Mouse (Mus musculus) liver, embryonic 14.5 days (tissue): ENCODE measurements around the gene Kcnn1. TPM values are rescaled to one million over a fixed set of nuclear protein-coding genes. Genes with fewer than 3 reads are reported as not detected.

ENCODE experiments used
- ATAC-seq: fragments of 200-750 bp; cut with Nextera tagmentation; 2 replicates; pipeline ENCODE4 v1.8.0; 2017; ENCODE audit warnings: moderate number of reproducible peaks, mild to moderate bottlenecking, moderate library complexity; ENCODE audit not compliant: insufficient read depth
- DNase-seq, 3 experiments: peaks; one replicate each; pipeline ENCODE4 v3.0.0-alpha.2; 2012 to 2013; ENCODE audit warnings: low read depth in 3 of 3, low spot score in 3 of 3
- H3K27ac ChIP-seq: fragments of 300-500 bp; sonication (generic); 2 replicates; pipeline ENCODE4 v1.5.1; 2014; ENCODE audit warnings: moderate library complexity, mild to moderate bottlenecking, control low read depth, inconsistent platforms
- H3K27me3 ChIP-seq: fragments of 300-500 bp; sonication (generic); 2 replicates; pipeline ENCODE4 v1.6.1; 2014; ENCODE audit warnings: mild to moderate bottlenecking, low read length, moderate library complexity; ENCODE audit not compliant: control insufficient read depth, insufficient read depth
- H3K36me3 ChIP-seq: fragments of 300-500 bp; sonication (generic); replicated peaks from 2 replicates; pipeline ENCODE4 v1.6.1; 2014; ENCODE audit warnings: low read depth; ENCODE audit not compliant: control insufficient read depth, insufficient read depth
- H3K4me1 ChIP-seq, 2 experiments: fragments of 200-500 bp in 1 of 2; fragments of 300-500 bp in 1 of 2; sonication (generic) in 1 of 2; replicated peaks; 2 replicates each; pipeline ENCODE4 v1.6.1; 2012 to 2014; ENCODE audit warnings: antibody characterized with exemption in 1 of 2, inconsistent platforms in 1 of 2, low read length in 1 of 2; ENCODE audit not compliant: control insufficient read depth in 2 of 2, insufficient read depth in 2 of 2
- H3K4me2 ChIP-seq: fragments of 300-500 bp; sonication (generic); 2 replicates; pipeline ENCODE4 v1.6.1; 2014; ENCODE audit warnings: low read depth, mild to moderate bottlenecking, control low read depth, moderate library complexity
- H3K4me3 ChIP-seq, 2 experiments: fragments of 200-500 bp in 1 of 2; fragments of 300-500 bp in 1 of 2; sonication (generic) in 1 of 2; 2 replicates each; pipeline ENCODE4 v1.5.1; 2012 to 2014; ENCODE audit warnings: low read depth in 2 of 2, low read length in 2 of 2, mild to moderate bottlenecking in 2 of 2, control low read depth in 1 of 2, inconsistent platforms in 1 of 2, moderate library complexity in 1 of 2; ENCODE audit not compliant: insufficient read depth in 1 of 2
- H3K9ac ChIP-seq: fragments of 300-500 bp; sonication (generic); replicated peaks from 2 replicates; pipeline ENCODE4 v1.6.1; 2014; ENCODE audit warnings: mild to moderate bottlenecking, control low read depth, moderate library complexity
- H3K9me3 ChIP-seq: fragments of 300-500 bp; sonication (generic); 2 replicates; pipeline ENCODE4 v1.6.1; 2016; ENCODE audit warnings: low read length, mixed read lengths; ENCODE audit not compliant: control insufficient read depth
- CTCF ChIP-seq: IDR thresholded peaks from 2 replicates; pipeline ENCODE4 v1.5.1; 2016; ENCODE audit warnings: antibody characterized with exemption, low read depth, control low read depth
- EP300 ChIP-seq: IDR thresholded peaks from 2 replicates; pipeline ENCODE4 v1.6.1; 2016; ENCODE audit warnings: antibody characterized with exemption, low read depth
- WGBS: fragments of 180-500 bp; shearing (Covaris S2); extraction: QIAGEN DNeasy Blood & Tissue Kit; methylation state at CpG from one replicate; pipeline ENCODE4 v1.1.7; 2014; ENCODE audit not compliant: insufficient replicate concordance; 5-methylcytosine and 5-hydroxymethylcytosine counted together
- polyA plus RNA-seq, 2 experiments: library from polyadenylated mRNA; depleted of rRNA in 1 of 2; stranded (reverse) in 1 of 2; unstranded in 1 of 2; fragments of >200 nt; fragmentation: Nextera tagmentation in 1 of 2; extraction: Ambion mirVana in 1 of 2; gene quantifications; 2 replicates each; pipeline versions ENCODE4 v1.2.1 to v1.2.3; 2012 to 2014

Kcnn1 gene
- polyA plus RNA-seq, 2 experiments: 0.17 to 0.27 TPM

DNA sequence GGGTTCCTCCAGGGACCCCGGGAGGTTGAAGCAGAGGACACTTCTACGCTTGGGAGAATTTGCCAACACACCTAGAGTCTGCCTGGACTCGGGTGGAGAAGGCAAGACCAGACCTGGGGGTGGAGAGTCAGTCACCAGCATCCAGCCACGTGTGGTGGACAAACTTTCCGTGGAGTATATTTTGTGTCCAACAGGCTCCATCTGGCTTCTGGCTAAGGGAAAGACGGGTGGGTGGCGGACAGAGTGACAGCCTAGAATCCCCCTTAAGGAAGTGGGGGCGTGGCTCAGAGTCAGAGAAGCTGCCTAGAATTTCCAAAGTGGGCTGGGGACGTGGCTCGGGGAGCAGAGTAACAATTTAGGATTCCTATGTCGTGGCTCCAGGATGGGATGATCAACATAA, 41.1 kb downstream of the Kcnn1 start:
- H3K9ac ChIP-seq: peak overlapping the region; percentile 27; the same call in 1 of the 2 replicates
- WGBS: 38% methylated on average over 11 of the region's 11 CpGs
- TF ChIP-seq EP300: no peak
- TF ChIP-seq CTCF: no peak

DNA sequence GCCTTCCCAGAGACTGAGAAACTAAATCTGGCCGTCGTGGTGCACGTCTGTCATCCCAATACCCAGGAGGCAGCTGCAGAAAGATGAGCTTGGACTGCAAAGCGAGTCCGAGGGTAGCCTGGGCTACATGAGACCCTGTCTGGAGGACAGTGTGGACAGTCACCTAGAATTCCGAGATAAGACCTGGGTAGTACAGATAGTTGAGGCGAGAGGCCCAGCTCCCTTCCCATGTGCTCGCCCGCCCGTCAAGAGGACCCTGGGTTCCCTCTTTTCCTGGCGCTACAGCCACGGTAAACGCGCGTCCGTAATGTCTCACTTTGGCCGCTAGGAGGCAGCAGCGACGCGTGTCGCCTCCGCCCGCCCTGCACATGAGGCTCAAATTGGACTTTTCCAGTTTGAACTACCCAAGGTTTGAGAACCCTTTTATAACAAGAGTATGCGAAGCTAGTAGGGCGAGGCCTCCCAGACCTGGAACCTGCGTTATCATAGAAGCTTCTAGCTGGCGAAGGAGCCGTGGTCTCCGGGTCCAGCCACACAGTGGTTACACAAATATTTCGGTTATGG, 41.6 kb downstream of the Kcnn1 start:
- TF ChIP-seq CTCF (peak; percentile 99), EP300 (no peak)
- ATAC-seq (peak; percentile 46), DNase-seq (no peak)
- WGBS: 15% methylated on average over 30 of the region's 30 CpGs
- H3K9me3 ChIP-seq: no peaks in the 10 kb centered on the region
- H3K27ac ChIP-seq: peak overlapping the region; percentile 13; the same call in 1 of the 2 replicates
- peaks cover 11% of the 10 kb centered on the region for H3K27me3 ChIP-seq
- H3K4me3 ChIP-seq: no peak overlapping the region
- peaks cover 6 to 14% of the 10 kb centered on the region in 2 experiments for H3K4me1 ChIP-seq
- no peaks in the 10 kb centered on the region for H3K36me3 ChIP-seq
- 0 out of 2 replicates have a peak overlapping the region, but pooled peaks have one; percentile 27 for H3K9ac ChIP-seq
- H3K4me2 ChIP-seq: peak overlapping the region; percentile 20; the same call in 1 of the 2 replicates

More for the DNA sequence above, 41.1 kb downstream of the Kcnn1 start:
- 0 out of 2 replicates have a peak overlapping the region, but pooled peaks have one; percentile 13 for H3K27ac ChIP-seq
- H3K36me3 ChIP-seq: no peaks in the 10 kb centered on the region
- H3K4me3 ChIP-seq: no peak overlapping the region
- H3K9me3 ChIP-seq: no peaks in the 10 kb centered on the region
- ATAC-seq: peak; percentile 12; the same call in 1 of the 2 replicates
- H3K27me3 ChIP-seq: peaks cover 11% of the 10 kb centered on the region
- H3K4me2 ChIP-seq: 0 out of 2 replicates have a peak overlapping the region, but pooled peaks have one; percentile 20
- peaks cover 3 to 10% of the 10 kb centered on the region in 2 experiments for H3K4me1 ChIP-seq
- no peak for DNase-seq

DNA sequence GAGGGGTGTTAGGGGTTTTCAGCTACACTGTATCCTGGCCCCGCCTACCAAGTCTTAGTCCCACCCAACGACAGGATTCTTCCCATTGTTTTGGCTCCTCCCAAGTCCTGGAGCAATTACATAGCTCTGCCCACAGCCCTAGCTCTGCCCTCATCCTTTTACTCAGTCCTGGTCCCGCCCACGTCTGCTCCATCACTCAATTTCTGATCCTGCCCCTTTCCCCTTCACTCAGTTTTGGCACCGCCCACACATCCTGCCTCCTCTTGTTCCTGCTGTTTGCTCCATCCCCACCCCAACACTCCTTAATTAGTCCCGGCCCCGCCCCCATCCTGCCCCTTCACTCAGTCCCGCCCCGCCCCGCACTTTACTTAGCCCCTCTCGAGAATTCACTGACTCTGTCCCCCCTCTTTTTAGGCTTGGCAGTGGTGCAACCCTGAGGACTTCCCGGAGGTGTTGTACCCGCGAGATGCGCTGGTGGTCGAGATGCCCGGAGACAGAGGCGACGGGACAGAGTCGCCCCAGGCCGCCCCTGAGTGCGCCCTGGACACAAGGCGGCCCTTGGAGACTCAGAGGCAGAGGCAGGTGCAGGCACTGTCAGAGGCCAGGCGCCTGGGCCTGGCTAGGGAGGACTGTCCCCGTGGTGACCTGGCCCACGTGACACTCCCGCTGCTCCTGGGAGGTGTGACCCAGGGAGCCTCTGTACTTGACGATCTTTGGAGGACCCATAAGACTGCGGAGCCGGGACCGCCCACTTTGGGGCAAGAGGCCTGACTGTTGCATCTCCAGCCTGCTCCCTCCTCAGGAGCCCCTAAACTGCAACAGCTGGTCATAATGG, 42.7 kb downstream of the Kcnn1 start:
- WGBS: 12% methylated on average over 31 of the region's 31 CpGs
- Histone ChIP-seq H3K9me3 (no peaks in the 10 kb centered on the region), H3K4me1 (peaks cover 6 to 14% of the 10 kb centered on the region in 2 experiments), H3K4me2 (peak overlapping the region; percentile 36), H3K4me3 (no peak overlapping the region), H3K9ac (no peak overlapping the region), H3K36me3 (no peaks in the 10 kb centered on the region), H3K27me3 (peaks cover 11% of the 10 kb centered on the region), H3K27ac (no peak overlapping the region)
- ATAC-seq (peak; percentile 44; the same call in 1 of the 2 replicates), DNase-seq (no peak)
- TF ChIP-seq EP300 (no peak), CTCF (no peak)

DNA sequence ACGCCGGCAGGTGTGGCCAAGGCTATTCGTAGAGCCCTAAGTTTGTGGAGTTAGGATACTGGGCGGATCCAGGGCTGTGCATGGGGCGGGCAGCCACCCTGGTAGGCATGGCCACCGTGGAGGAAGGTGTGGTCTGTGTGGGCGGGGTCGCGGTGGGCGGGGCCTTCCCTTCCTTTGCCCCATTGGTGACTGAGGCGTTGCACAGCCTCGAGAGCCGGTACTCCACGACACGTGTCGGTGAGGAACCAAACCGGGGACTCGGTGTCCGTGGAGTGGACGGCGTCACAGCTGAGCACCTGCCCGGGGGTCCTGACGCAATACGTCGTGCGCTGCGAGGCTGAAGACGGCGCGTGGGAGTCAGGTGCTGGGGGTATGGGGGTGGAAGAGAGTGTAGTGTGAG, 46.4 kb downstream of the Kcnn1 start:
- Histone ChIP-seq H3K4me2 (peak overlapping the region; percentile 45), H3K4me1 (peaks cover 3 to 9% of the 10 kb centered on the region in 2 experiments), H3K36me3 (no peaks in the 10 kb centered on the region), H3K9ac (no peak overlapping the region), H3K9me3 (no peaks in the 10 kb centered on the region), H3K27me3 (peaks cover 11% of the 10 kb centered on the region), H3K27ac (no peak overlapping the region), H3K4me3 (no peak overlapping the region)
- ATAC-seq (peak; percentile 74), DNase-seq (no peak)
- 12% methylated on average over 26 of the region's 30 CpGs for WGBS
- no peak for TF ChIP-seq CTCF
- no peak for TF ChIP-seq EP300

DNA sequence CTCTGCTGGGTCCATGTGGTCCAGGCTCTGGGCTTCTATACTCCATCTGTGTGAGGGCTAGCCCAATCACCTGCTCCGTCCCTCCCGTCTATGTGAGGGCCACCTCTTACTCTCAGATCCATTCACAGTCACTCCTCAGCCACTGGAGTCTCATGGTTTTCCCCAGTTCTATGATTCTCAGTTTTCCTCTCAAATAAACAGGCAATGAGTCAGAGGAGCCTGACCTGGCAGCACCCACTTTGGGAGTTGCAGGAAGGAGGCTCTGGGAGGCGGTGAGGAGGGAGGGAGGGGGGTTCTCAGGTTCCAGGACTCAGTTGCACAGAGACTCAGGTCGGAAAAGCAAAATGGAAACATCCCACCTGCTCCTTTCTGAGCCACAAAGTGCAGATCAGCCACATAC, 50.2 kb downstream of the Kcnn1 start:
- H3K9me3 ChIP-seq: no peaks in the 10 kb centered on the region
- ATAC-seq: no peak
- no peaks in the 10 kb centered on the region for H3K36me3 ChIP-seq
- peaks cover 2 to 5% of the 10 kb centered on the region in 2 experiments; a peak in 2 of 4 replicates for H3K4me1 ChIP-seq
- peaks cover 4% of the 10 kb centered on the region; the same call in 1 of the 2 replicates for H3K27me3 ChIP-seq
- DNase-seq: no peak
- no peak overlapping the region for H3K27ac ChIP-seq
- H3K4me3 ChIP-seq: no peak overlapping the region
- H3K4me2 ChIP-seq: no peak overlapping the region
- 51% methylated on average over 4 of the region's 4 CpGs for WGBS
- no peak for TF ChIP-seq CTCF
- TF ChIP-seq EP300: no peak
- no peak overlapping the region for H3K9ac ChIP-seq
